Mouse (Mus musculus) mature B cell (primary cell): ENCODE measurements around the gene Clec16a.

Experiments used
- in situ Hi-C: fragments of 300-500 bp; cut with MboI; formaldehyde crosslinking; loops from 2 replicates; pipeline ENCODE4 v1.14.3; 2019

Gene Clec16a

DNA sequence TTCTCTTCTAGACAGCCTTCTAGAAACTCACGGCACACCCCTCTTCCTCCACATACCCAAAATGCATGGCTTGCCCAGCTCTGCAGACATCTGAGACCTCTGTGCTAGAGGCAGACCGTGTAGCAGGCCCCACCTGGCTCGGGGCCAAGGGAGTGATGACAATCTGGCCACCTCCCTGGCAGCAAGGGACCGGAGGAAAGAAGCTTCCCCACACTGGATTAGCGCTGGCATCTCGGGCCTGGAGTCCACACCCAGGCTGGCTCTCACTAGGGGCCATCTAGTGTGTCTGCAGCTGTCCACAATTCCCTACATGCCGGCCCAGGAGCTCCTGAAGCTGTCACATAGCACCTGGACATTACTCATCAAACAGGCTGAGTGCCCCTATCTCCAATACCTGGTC lies 10.6 kb upstream of the Clec16a start:
- in situ Hi-C loops = no loop called here

DNA sequence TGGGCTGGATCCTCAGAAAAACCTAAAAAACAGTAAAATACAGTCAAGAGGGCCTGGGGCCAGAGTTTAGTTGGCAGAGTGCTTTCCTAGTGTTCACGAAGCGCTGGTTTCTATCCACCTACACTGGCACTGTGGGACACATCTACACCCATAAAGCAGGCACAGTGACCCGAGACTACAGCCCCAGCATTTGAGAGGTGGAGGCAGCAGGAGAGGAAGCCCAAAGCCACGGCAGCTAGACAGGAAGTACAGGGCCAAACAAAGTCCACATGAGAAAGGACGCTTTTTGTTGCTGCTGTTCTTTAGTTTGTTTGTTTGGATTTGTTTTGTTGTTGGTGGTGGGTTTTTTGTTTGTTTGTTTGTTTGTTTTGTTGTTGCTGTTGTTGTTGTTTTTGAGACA lies 8.8 kb upstream of the Clec16a start:
- in situ Hi-C loops = no loop called here

DNA sequence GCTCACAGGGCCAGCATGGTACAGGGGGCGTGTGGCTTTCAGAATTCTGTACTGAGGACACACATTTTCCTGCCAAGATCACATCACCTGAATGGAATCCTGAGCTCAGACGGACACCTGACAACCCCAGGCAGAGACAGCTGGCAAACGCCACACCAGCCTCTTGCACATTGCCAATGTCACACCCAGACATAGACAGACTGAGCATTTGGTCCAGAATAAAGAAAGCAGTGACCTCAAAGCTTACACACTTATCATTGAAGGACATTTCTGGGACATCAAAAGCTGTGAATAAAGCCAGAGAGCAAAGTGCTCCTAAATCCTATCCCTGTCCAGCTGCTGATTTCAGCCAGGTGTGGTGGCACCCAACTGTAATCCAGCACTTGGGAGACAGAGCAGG lies 8.2 kb upstream of the Clec16a start:
- in situ Hi-C loops = no loop called here

DNA sequence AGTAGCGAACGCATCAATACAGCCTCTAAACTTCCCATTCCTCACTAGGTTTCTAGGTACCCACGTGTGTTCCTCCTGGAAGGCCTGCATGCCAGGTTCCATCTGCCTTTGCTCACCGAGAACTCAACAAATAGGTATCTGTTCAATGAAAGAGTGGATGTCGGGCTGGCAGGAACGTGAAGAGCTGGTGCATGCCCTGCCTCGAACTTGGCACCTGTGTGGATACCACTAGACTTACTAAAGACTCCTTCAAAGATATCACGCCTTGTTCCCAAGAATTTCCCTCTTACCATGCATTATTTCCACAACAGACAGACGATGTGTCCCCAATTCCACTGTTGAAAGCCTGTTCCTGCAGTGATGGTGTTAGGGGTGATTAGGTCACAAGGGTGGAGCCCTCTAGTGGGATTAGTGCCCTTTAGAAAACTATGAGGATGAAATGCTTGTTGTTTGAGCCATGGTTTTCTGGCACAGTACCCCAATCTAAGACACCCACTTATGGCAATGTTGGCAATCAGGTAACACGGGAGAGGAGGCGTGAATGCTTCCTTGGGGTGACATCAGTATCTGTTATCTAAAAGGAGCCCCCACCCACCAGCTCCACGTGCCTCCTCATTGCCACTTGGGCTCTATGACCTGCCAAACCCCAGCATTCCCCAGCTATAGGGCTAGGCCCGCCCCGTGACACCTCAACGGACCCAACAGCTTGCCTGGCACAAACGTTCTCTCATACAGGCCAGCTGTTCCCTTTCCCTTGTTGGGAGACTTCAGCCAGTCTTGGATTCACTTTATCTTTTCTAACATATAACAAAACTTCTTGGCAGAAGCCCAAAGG lies 4.2 kb upstream of the Clec16a start:
- in situ Hi-C loops = no loop called here

DNA sequence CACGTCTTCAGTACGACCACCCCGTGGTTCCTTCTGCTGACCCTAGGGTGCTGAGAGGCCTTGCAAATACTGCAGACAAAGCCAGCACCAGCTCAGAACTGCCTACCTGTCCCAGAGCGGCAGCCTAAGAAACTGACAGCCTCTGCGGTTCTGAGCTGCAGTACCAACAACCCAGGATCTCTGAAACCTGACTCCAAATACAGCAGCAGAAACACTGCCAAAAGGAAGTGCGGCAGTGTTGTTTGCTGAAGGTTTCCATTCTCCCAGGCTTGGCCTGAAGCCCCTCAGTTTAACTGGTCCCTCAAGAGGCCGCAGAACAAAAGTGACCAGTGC lies 3.6 kb upstream of the Clec16a start:
- in situ Hi-C loops = no loop called here

DNA sequence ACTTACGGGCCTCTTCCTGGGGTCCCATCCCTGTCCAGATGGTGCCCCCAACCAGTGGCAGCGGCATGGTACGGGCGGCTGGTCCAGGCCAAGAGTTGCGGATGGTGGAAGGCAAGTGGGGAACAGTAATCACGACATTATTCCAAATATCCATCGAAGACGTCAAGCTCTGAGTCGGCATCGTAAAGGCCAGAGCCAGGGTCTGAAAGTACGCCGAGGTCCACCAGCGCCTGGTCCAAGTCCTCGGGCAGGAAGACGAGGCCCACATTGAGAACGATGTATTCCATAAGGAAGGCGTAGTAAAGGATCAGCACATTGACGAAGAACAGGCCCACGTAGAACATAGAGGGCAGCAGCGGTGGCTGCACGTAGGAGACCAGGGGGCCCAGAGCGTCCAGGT lies 2.9 kb upstream of the Clec16a start:
- in situ Hi-C loops = no loop called here

DNA sequence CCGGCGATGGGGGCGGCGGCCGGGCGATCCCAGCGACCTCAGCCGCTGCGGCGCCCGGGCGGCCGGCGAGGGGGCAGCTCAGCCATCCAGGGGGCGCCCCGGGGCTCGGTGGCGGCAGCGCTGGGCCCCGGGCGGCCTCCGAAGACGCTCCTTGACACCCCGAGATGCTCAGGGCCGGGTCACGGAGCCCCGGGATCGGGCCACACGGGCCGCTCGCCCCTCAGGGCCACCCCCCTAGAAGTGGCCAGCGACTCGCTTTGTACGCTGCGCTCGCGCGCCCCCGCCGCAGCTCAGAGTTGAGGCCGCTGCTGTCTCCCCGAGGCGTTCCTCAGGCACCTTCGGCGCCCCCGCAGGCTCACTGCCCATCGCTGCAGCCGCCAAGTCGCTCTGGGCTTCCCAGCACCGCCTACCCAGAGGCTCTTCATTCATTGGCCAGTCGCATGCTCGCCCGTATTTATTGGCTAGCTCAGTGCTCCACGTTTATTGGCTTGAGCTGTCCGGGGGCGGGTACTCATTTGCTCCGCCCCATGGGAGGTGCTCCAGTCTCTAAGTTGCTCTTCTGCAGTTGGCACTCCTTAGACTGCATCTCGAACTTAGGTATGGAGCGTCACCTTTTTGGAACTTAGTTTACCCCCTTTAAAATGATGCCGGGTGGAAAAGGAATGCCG lies 2.3 kb upstream of the Clec16a start, which contains the start of gene Dexi:
TSS of gene Dexi (minus strand) at position 357 of the 668 bp plus-strand sequence.
- in situ Hi-C loops = no loop called here

DNA sequence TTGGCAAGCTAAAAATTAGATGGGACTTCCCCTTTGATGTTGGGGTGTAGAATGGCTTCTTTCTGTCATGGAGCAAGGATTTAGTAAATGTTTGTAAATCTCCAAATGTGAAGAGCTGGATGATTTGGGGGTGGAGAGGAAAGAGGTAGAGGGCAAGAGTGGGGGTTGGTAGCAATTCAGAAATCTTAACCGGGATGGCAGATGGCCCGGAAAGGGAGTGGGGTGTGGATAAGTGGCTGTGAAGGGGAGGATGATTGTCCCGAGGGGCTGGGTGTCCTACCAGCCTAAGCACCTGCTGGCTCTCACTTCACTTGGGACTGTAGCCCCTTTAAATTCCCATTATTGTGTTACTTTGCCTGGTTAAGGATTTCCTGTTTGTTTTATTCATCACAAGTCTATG lies 1.7 kb downstream of the Clec16a start:
- in situ Hi-C loops = no loop called here

DNA sequence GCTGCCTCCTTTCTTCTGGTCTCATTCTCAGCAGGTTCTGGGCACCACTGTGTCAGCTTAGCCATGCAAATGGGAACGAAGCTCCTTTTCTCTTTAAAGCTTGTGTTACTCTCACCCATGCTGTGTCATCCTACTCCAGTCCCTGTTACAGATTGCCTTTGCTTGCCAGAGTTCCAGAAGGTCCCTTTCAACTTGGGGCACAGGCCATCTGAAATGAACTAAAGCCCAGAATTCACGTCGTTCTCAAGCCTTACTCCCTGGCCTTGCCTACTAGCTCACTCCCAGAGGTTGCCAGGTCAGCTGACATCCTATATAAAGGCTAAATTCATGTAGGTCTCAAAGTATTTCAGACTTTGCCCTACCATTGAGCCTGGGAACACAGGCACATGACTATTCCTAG lies 3.8 kb downstream of the Clec16a start:
- in situ Hi-C loops = no loop called here

DNA sequence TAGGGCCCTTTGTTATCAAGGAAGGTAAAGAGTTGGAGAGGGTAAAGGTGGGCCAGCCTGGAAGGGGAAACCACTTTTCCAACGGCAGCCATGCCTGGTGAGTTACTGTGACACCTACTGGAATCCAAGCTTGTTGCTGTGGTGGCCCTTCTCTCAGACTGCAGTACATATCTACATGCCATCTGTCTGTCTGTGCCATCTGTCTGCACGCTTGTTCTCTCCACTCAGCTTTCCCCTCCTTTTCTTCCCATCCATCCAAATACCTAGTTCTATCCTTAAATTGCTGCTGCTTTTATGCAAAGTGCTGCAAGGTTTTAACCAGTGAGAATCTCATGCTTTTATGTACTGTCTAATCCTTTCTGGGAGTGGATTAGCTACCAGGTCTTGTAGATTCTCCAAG lies 4.5 kb downstream of the Clec16a start:
- in situ Hi-C loops = no loop called here

DNA sequence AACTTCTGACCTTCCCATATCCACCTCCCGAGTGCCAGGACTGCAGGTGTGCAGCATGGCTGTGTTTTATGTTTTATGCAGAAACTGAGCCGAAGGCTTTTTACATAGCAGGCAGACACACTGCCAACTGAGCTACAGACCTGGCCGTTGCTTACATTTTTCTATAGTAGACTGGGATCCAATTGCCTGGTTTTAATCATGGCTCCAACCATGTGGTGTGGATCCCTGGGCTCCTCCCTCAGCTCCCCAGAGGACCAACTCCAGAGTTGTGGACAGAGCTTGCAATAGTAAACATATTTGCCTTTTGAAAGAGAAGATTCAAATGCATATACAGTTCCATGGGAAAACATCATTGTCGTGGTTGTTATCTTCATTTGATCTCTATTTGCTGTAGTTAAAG lies 6.5 kb downstream of the Clec16a start:
- in situ Hi-C loops = no loop called here

DNA sequence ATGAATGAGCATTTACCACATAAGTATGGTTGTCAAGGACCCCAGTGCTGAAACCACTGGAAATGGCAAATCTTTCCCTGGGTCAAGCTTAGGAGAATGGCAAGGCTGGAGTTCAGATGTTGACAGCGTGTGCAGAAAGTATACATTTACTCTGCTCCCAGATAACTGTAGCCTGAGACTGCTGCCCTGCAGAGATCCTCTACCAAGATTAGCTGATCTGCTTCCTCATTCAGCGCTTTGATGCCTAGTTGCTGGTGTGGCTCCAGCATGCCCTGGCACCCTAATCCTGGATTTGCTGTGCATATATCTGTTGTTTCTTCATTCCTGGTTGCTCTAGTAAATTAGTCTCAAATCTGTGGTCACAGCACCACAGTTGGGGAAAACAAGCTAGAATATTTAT lies 8.7 kb downstream of the Clec16a start:
- in situ Hi-C loops = no loop called here

DNA sequence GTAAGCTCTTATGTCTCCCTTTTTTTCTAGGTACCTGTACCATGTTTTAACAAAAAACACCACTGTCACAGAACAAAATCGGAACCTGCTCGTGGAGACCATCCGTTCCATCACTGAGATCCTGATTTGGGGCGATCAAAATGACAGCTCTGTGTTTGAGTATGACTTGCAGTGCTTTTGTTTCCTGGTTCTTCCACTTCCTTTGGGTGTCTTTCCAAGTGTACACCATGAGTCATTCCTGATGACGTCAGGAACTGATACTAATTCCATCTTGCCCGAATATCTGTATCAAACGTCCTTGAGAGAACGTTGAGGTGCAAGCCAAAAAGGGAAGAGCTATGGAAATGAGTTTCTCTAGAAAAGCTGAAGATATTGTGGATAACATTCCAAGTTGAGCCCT lies 14.9 kb downstream of the Clec16a start:
- in situ Hi-C loops = no loop called here

DNA sequence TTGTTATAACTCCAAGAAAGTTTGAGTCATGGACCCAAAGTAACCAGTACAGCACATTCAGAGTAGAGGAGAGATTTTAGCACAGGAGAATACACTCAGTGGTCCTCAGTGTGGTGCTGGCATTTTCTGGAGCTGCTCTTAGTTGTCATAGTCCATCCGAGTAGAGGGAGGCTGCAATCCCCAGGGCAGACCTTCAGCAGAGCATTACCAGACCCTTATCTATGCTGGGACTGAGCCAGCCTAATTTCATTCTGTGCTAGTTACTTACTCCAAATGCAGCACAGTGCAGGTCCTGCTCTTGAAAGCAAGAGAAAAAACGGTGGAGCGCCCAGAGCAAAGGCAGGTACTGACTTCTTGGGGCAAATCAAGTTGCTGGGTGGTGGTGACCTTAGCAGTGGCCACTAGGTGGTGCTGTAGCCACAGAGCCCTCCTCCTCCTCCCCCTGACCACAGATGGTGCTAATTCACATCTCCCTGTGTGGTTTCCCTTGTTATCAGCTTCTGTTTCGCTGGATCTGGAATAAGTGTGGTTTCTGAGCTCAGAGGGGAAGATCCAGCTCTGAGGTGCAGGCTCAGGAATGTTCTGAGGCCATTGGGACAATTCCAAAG lies 20.2 kb downstream of the Clec16a start:
- in situ Hi-C loops = no loop called here

DNA sequence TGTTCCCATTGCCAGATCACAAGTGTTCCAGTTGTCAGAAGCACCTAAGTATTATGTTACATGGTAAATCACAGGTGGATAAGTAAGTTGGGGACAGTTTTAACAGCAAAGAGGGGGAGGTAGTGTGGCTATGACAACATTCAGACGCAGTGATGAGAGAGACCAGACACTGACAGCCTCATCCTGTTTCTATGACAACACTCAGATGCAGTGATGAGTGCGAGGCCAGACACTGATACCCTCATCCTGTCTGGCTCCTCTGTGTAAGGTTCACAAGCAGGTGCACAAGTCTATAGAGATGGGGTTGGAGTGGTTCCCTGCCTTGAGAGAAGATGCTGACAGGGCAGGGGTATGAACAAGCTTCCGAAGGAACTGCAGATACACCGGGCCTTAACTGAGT lies 22.0 kb downstream of the Clec16a start:
- in situ Hi-C loops = no loop called here

DNA sequence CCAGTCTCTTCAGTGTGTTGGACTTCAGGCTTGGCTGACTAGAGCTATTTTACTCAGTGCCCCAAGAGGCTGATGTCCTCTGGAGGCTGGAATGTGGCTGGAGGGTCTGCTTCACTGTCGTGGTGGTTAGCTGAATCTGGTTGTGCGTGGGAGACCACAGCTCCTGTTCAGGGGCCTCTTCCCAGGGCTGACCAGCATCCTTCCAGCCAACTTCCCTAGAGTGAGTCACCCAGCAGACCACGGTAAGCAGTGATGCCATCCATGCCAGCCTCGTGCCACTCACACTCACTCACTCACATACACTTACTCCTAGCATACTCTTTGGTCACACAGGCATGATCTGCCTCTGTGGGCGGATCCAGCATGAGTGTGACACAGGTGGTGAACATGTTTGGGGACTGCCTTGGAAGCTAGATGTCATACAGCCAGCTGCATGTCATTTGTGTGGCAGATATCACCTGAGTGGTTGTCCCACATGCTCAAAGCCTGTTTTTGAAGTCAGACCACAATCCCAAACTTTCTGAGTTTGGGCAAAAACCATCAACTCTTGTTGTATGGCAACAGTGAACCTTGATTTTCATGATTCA lies 24.8 kb downstream of the Clec16a start:
- in situ Hi-C loops = no loop called here

DNA sequence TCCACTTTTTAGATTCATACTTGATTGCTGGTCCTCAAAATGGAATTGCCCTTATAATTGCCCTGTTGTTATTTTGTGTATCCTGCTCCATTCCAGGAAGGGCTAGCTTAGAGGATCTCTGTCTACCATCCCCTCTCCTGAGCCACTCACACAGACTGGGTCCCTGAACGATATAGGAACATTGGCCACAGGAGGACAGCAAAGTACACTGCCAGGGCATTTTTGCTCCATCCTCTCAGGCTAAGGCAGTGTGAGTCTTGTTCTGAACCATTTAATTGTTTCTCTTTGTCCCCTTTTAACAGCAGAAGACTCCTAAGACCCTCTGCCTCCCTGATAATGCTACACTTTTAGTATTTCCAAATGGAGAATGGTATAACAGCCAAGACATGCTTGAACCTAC lies 25.6 kb downstream of the Clec16a start:
- in situ Hi-C loops = no loop called here

DNA sequence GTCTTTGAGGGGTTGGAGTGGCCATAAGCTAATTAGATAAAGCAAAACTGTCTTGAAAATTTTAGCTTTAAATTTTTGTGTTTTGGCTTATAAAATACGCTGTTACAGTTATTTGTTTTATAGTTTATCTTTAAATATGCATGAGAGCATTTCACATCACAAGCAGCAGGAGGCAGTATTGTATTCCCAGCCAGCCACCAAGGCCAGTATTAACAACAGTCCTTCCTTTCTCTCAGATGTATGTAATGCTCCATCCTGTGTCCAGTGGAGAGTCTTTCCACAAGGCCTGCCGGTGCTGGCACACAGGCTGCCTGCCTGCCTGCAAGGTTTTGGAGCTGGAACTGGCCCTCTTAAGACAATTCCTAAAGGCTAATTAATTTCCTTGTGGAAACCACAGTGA lies 26.7 kb downstream of the Clec16a start:
- in situ Hi-C loops = no loop called here

DNA sequence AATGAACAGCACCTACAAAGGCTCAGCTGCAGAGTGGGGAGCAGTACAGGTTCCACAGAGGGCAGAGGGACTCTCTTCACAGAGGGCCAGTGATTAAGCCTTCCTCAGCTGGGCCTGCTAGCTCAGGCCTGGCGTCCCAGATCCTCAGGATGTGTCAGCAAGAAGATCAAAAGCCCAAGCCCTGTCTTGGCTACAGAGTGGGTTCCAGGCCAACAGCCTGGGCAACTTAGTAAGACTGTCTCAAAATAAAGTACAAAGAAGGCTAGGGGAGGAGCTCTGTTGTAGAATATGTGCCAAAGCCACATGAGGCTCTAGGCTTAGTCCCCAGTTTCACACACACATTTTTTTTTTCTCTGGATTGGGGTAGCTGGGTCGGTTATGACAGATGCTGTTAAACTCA lies 29.8 kb downstream of the Clec16a start:
- in situ Hi-C loops = no loop called here

DNA sequence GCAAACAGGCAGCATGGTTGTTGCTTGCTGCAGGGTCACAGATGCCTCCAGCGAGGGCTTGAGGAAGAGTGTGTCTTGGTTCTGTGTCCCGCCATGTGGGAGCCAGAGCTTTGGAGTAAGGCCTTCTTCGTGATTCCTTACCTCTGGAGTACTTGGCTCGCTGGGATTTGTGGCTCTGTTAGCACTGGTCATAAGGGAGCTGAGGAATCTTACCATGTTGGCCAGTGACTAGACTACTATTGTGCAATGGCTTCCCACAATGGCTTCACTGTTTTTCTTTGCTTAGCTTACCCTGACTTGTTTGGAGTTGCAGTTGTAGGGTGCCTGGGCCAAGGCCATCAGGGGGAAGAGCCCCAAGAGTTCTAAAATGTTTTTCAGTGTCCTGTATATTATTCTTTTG lies 30.8 kb downstream of the Clec16a start:
- in situ Hi-C loops = no loop called here

DNA sequence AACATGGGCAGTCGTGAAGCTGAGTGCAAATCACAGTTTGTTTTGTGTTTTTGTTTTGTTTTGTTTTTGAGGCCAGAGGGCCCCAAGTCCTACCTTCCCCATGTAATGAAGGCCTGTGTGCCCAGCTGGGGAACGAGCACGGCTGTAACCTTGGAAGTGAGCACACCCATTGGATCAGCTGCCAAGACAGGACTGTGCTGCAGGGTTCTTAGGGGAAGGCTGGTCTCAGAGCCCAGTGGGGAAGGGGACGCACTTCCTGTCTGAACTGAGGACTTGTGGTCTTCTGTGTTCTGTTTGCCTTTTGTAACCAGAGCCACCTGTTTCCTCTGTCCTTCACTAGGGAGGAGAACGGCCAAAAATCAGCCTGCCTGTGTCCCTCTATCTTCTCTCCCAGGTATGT lies 32.4 kb downstream of the Clec16a start:
- in situ Hi-C loops = no loop called here

DNA sequence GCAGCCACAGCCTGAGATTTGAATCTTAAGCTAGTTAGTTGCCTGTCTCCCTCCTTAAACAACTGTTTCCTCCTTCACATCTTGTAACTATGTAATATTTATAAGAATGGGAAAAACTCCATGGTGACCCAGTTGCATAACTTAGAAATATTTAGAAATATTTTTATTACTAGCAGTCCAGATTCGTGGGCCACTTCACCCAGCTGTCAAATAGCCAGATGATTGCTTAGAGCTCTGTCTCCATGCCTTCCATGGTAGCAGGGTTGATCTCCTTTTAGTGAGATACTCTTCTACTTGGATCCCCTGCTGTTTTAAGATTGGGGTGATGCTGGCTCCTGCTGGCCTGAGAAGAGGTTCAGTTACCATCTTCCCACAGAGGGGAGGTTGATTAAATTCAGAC lies 33.2 kb downstream of the Clec16a start:
- in situ Hi-C loops = no loop called here
